In the genomic region with DNA sequence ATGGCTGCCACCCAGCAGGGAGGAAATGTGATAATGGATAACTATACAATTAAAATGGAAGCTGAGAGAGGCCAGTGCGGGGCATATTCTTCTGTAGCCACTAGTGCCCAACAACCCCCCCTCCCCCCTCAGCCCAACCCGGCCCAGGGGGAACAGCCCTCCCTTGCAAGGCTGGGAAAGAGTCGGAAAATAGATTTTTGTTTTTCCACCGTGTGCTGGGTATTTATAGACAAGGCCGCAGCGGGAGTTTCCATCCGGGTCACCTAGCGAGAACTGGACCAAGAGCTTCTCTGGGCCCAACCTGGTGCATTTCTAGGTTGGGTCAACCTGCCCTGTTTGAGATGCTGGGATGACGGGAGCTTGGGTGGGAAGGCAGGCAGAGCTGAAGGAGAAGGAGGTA, we compare ENCODE assay signal across 14 mouse cellular contexts. TPM values are rescaled to one million over a fixed set of nuclear protein-coding genes. Genes with fewer than 3 reads are reported as not detected.
DNase-seq lines count a peak whose midpoint lies in the region; ATAC-seq and TF ChIP-seq lines count a peak whose summit lies in the region.
"Had no signal": no experiment of that assay in that cellular context is flagged by ENCODE, and none has a peak within 500 bp of the region (broad histone marks: within the 10 kb centered on the region; RNA-seq: fewer than 3 reads in every experiment).

No protein-coding gene starts in this region.

- no peak for TF ChIP-seq RAD21 in CH12.LX (IDR thresholded peaks at IDR 0.05; ENCODE audit: low read depth, low read length)

- in situ Hi-C loops in CH12.LX (cut with MboI; ENCODE audit: low pct_ligation_motif_present, low pct_unique_long_range_greater_than_20kb, low sequenced_read_pairs), result no loop called here

- dilution Hi-C loops in CH12.LX (cut with MboI; ENCODE audit: extremely low pct_ligation_motif_present, extremely low pct_unique_long_range_greater_than_20kb, low sequenced_read_pairs), result no loop called here

- H3K27ac ChIP-seq in gastrocnemius, adult 2 months, result peak overlapping the region; percentile 8; the same call in 1 of the 2 replicates
- no peak overlapping the region for H3K27ac ChIP-seq in CH12.LX (ENCODE audit: insufficient read depth, low read depth)
- peak overlapping the region; percentile 3; the same call in 1 of the 2 replicates for H3K27ac ChIP-seq in hindbrain, embryonic 14.5 days
- H3K27ac ChIP-seq in midbrain, embryonic 12.5 days (replicated peaks), result peak overlapping the region; percentile 52; the same call in 1 of the 2 replicates

- 53% methylated on average over 9 of the region's 9 CpGs for WGBS in hindbrain, embryonic 14.5 days
- 61% methylated on average over 9 of the region's 9 CpGs for WGBS in midbrain, embryonic 12.5 days

- no peak for ATAC-seq in hindbrain, embryonic 14.5 days (ENCODE audit: low FRiP score)
- no peak for ATAC-seq in midbrain, embryonic 12.5 days (ENCODE audit: low FRiP score, low read depth)
- no peak for ATAC-seq in frontal cortex, adult (ENCODE audit: low TSS enrichment)

- no peaks in the 10 kb centered on the region for H3K36me3 ChIP-seq in CH12.LX (replicated peaks in 1 of 2; ENCODE audit: control insufficient read depth in 1 of 2, insufficient read depth in 1 of 2, low read length in 1 of 2)
- peaks cover 23% of the 10 kb centered on the region for H3K36me3 ChIP-seq in hindbrain, embryonic 14.5 days (replicated peaks; ENCODE audit: control insufficient read depth, insufficient read depth)
- H3K36me3 ChIP-seq in midbrain, embryonic 12.5 days, result peaks cover 17% of the 10 kb centered on the region; the same call in 1 of the 2 replicates

- H3K4me3 ChIP-seq in gastrocnemius, adult 2 months, result no peak overlapping the region
- no peak overlapping the region for H3K4me3 ChIP-seq in CH12.LX (replicated peaks in 1 of 3; ENCODE audit: low read depth in 2 of 3, low read length in 2 of 3, poor library complexity in 1 of 3)
- no peak overlapping the region for H3K4me3 ChIP-seq in hindbrain, embryonic 14.5 days (replicated peaks; ENCODE audit: low read length)
- no peak overlapping the region for H3K4me3 ChIP-seq in midbrain, embryonic 12.5 days

- DNase-seq in gastrocnemius, adult 2 months, result no peak
- no peak for DNase-seq in gastrocnemius, postnatal 14 days
- DNase-seq in CH12.LX (ENCODE audit: extremely low read depth), result no peak
- DNase-seq in hindbrain, embryonic 14.5 days (ENCODE audit: low spot score), result no peak
- DNase-seq in embryo, embryonic 10 days (ENCODE audit: low spot score), result no peak
- DNase-seq: lung, adult 2 months; lung, postnatal 4 days; thymus, postnatal 14 days had no signal

- no peak overlapping the region for H3K9ac ChIP-seq in CH12.LX (ENCODE audit: insufficient read depth, low read depth)
- H3K9ac ChIP-seq in hindbrain, embryonic 14.5 days, result 0 out of 2 replicates have a peak overlapping the region, but pooled peaks have one; percentile 16
- H3K9ac ChIP-seq in midbrain, embryonic 12.5 days (replicated peaks), result 0 out of 2 replicates have a peak overlapping the region, but pooled peaks have one; percentile 15

- no peak for TF ChIP-seq POLR2A in CH12.LX (IDR thresholded peaks at IDR 0.05; ENCODE audit: low read depth, low read length)

- no peak overlapping the region; the same call in 1 of the 2 replicates for H3K4me2 ChIP-seq in CH12.LX (ENCODE audit: insufficient read depth, low read depth, poor library complexity, severe bottlenecking)
- H3K4me2 ChIP-seq in hindbrain, embryonic 14.5 days (replicated peaks), result no peak overlapping the region
- H3K4me2 ChIP-seq in midbrain, embryonic 12.5 days (replicated peaks), result no peak overlapping the region

- TF ChIP-seq EP300 in CH12.LX (IDR thresholded peaks at IDR 0.05; ENCODE audit: low read length), result 0 out of 2 replicates have a peak, but pooled peaks have one; percentile 29

- no peaks in the 10 kb centered on the region for H3K9me3 ChIP-seq in CH12.LX (replicated peaks; ENCODE audit: low read length)
- H3K9me3 ChIP-seq in hindbrain, embryonic 14.5 days (ENCODE audit: control insufficient read depth, low read length), result no peaks in the 10 kb centered on the region
- no peaks in the 10 kb centered on the region for H3K9me3 ChIP-seq in midbrain, embryonic 12.5 days

- peaks cover 9% of the 10 kb centered on the region for H3K27me3 ChIP-seq in CH12.LX (replicated peaks)
- H3K27me3 ChIP-seq in hindbrain, embryonic 14.5 days (ENCODE audit: control insufficient read depth, insufficient read depth, low read length), result no peaks in the 10 kb centered on the region
- H3K27me3 ChIP-seq in midbrain, embryonic 12.5 days, result no peaks in the 10 kb centered on the region

- TF ChIP-seq CTCF in gastrocnemius, adult 2 months (IDR thresholded peaks at IDR 0.05), result no peak
- TF ChIP-seq CTCF in CH12.LX (conservative IDR thresholded peaks at IDR 0.05 in 1 of 2, IDR thresholded peaks at IDR 0.05 in 1 of 2; ENCODE audit: low read depth in 2 of 2, low read length in 2 of 2), result no peak

- no peaks in the 10 kb centered on the region for H3K79me2 ChIP-seq in CH12.LX (replicated peaks; ENCODE audit: control insufficient read depth, extremely low read depth, insufficient read depth, poor library complexity, severe bottlenecking)

- H3K4me1 ChIP-seq in CH12.LX (ENCODE audit: control insufficient read depth in 1 of 2, insufficient read depth in 2 of 2), result peaks cover 8 to 28% of the 10 kb centered on the region in 2 experiments; a peak in 3 of 4 replicates
- H3K4me1 ChIP-seq in hindbrain, embryonic 14.5 days (replicated peaks; ENCODE audit: control insufficient read depth, insufficient read depth, low read length), result peaks cover 63% of the 10 kb centered on the region
- peaks cover 54% of the 10 kb centered on the region for H3K4me1 ChIP-seq in midbrain, embryonic 12.5 days

- intact Hi-C loops in gastrocnemius, adult 2 months (cut with DNase I), result no loop called here
- intact Hi-C loops in gastrocnemius, postnatal 14 days (cut with DNase I; ENCODE audit: low total_unique reads), result no loop called here

TF ChIP-seq in CH12.LX, 34 proteins besides CTCF, POLR2A, EP300 and RAD21 (continues in another document):
- no peak for TF ChIP-seq GABPA (IDR thresholded peaks at IDR 0.05; ENCODE audit: insufficient replicate concordance, low read depth, low read length)
- no peak for TF ChIP-seq JUND (conservative IDR thresholded peaks at IDR 0.05; ENCODE audit: low read depth, low read length)
- no peak for TF ChIP-seq NELFE (IDR thresholded peaks at IDR 0.05; ENCODE audit: low read depth, low read length)
- TF ChIP-seq ZMIZ1 (IDR thresholded peaks at IDR 0.05; ENCODE audit: low read depth, low read length), result no peak
- 0 out of 2 replicates have a peak, but pooled peaks have one; percentile 40 for TF ChIP-seq RCOR1 (conservative IDR thresholded peaks at IDR 0.05; ENCODE audit: low read depth, low read length)
- TF ChIP-seq MEF2A (IDR thresholded peaks at IDR 0.05; ENCODE audit: borderline replicate concordance, low read depth, low read length), result peak; percentile 94
- no peak for TF ChIP-seq PAX5 (IDR thresholded peaks at IDR 0.05; ENCODE audit: low read length)
- no peak for TF ChIP-seq KAT2A (IDR thresholded peaks at IDR 0.05; ENCODE audit: insufficient replicate concordance, low read length)
- TF ChIP-seq SIN3A (IDR thresholded peaks at IDR 0.05; ENCODE audit: low read length), result no peak
- TF ChIP-seq ELF1 (IDR thresholded peaks at IDR 0.05; ENCODE audit: low read depth, low read length), result no peak
- TF ChIP-seq ETS1 (conservative IDR thresholded peaks at IDR 0.05; ENCODE audit: low read depth, low read length), result peak; percentile 30; the same call in 1 of the 2 replicates
- no peak for TF ChIP-seq NRF1 (IDR thresholded peaks at IDR 0.05; ENCODE audit: low read depth, low read length)
- TF ChIP-seq MAFK (IDR thresholded peaks at IDR 0.05; ENCODE audit: insufficient replicate concordance, low read length), result no peak
- no peak for TF ChIP-seq JUN (IDR thresholded peaks at IDR 0.05; ENCODE audit: insufficient read depth, low read depth, low read length)
- TF ChIP-seq SMC3 (IDR thresholded peaks at IDR 0.05; ENCODE audit: low read depth, low read length), result 0 out of 2 replicates have a peak, but pooled peaks have one; percentile 1
- no peak for TF ChIP-seq MAZ (IDR thresholded peaks at IDR 0.05; ENCODE audit: low read depth, low read length)

RNA-seq across cellular contexts. Expression of a gene that starts 32.2 kb away (rescaled TPM):
- 1 to 10 TPM; 1.2 to 3.0 TPM for total RNA-seq in gastrocnemius, adult 2 months (2021)
- total RNA-seq in gastrocnemius, postnatal 14 days (2021), result 1 to 10 TPM; 4.9 to 6.1 TPM
- 0.59 and 1.7 TPM in 2 replicates for total RNA-seq in CH12.LX (2012; rRNA removed)
- total RNA-seq in CH12.LX (2014; rRNA removed), result 0.97 and 2.4 TPM in 2 replicates
- polyA plus RNA-seq in CH12.LX (2012; ENCODE audit: insufficient read length, low read depth), result 3.7 and 4.1 TPM in 2 replicates
- polyA plus RNA-seq in hindbrain, embryonic 14.5 days (2014; fragmentation: Nextera tagmentation; extraction: Ambion mirVana), result 18.6 and 22.8 TPM in 2 replicates
- 16.2 and 16.5 TPM in 2 replicates for polyA plus RNA-seq in midbrain, embryonic 12.5 days (2016; fragmentation: Nextera tagmentation; extraction: Ambion mirVana)
- total RNA-seq: granulocyte monocyte progenitor cell, adult 5-6 weeks; monocyte, adult 5-6 weeks had no signal

RNA-seq across cellular contexts. Expression of a gene that starts 44.2 kb away (rescaled TPM):
- total RNA-seq in gastrocnemius, adult 2 months (2021), result not detected
- not detected for total RNA-seq in gastrocnemius, postnatal 14 days (2021)
- not detected in 2 replicates for total RNA-seq in CH12.LX (2012; rRNA removed)
- not detected in 2 replicates for total RNA-seq in CH12.LX (2014; rRNA removed)
- not detected in 2 replicates for polyA plus RNA-seq in CH12.LX (2012; ENCODE audit: insufficient read length, low read depth)
- polyA plus RNA-seq in hindbrain, embryonic 14.5 days (2014; fragmentation: Nextera tagmentation; extraction: Ambion mirVana), result 0.33 and 1.3 TPM in 2 replicates
- polyA plus RNA-seq in midbrain, embryonic 12.5 days (2016; fragmentation: Nextera tagmentation; extraction: Ambion mirVana), result 0.36 TPM in 1 of 2 replicates, not detected in the other
- total RNA-seq: granulocyte monocyte progenitor cell, adult 5-6 weeks; liver, adult 2 months had no signal
- polyA plus RNA-seq: liver, adult 2 months; small intestine, adult 2 months had no signal

RNA-seq across cellular contexts. Expression of a gene that starts 49.0 kb away (rescaled TPM):
- under 1 TPM; 0.46 to 0.53 TPM for total RNA-seq in gastrocnemius, adult 2 months (2021)
- 1 to 10 TPM in 1 of 2 experiments, under 1 TPM in 1; 0.93 to 1.5 TPM for total RNA-seq in gastrocnemius, postnatal 14 days (2021)
- 0.08 and 0.21 TPM in 2 replicates for total RNA-seq in CH12.LX (2012; rRNA removed)
- 0.15 and 0.40 TPM in 2 replicates for total RNA-seq in CH12.LX (2014; rRNA removed)
- 0.46 and 0.66 TPM in 2 replicates for polyA plus RNA-seq in CH12.LX (2012; ENCODE audit: insufficient read length, low read depth)
- polyA plus RNA-seq in hindbrain, embryonic 14.5 days (2014; fragmentation: Nextera tagmentation; extraction: Ambion mirVana), result 0.85 and 1.1 TPM in 2 replicates
- 0.57 and 0.89 TPM in 2 replicates for polyA plus RNA-seq in midbrain, embryonic 12.5 days (2016; fragmentation: Nextera tagmentation; extraction: Ambion mirVana)

RNA-seq across cellular contexts. Expression of a gene that starts 58.0 kb away (rescaled TPM):
- total RNA-seq in gastrocnemius, adult 2 months (2021), result under 1 TPM in 1 of 2 experiments, not detected in 1; 0.05 TPM
- total RNA-seq in gastrocnemius, postnatal 14 days (2021), result under 1 TPM; 0.09 to 0.25 TPM
- total RNA-seq in CH12.LX (2012; rRNA removed), result 0.04 TPM in 1 of 2 replicates, not detected in the other
- total RNA-seq in CH12.LX (2014; rRNA removed), result 0.05 TPM in 1 of 2 replicates, not detected in the other
- 0.11 and 0.19 TPM in 2 replicates for polyA plus RNA-seq in CH12.LX (2012; ENCODE audit: insufficient read length, low read depth)
- 1.6 and 2.0 TPM in 2 replicates for polyA plus RNA-seq in hindbrain, embryonic 14.5 days (2014; fragmentation: Nextera tagmentation; extraction: Ambion mirVana)
- 0.47 and 0.68 TPM in 2 replicates for polyA plus RNA-seq in midbrain, embryonic 12.5 days (2016; fragmentation: Nextera tagmentation; extraction: Ambion mirVana)
- total RNA-seq: granulocyte monocyte progenitor cell, adult 5-6 weeks; liver, adult 2 months; monocyte, adult 5-6 weeks had no signal
